Mouse (Mus musculus) ovary, postnatal 14 days (tissue): ENCODE results near the gene Zfp599.
"Not testable (repeated sequence)": the region's sequence is repeated elsewhere in the genome, so short reads cannot be mapped to it uniquely, and the experiment has no call there.

Experiments
- DNase-seq: peaks from one replicate; pipeline ENCODE4 v3.0.0; 2022; ENCODE audit warnings: low spot score

Zfp599 gene

DNA sequence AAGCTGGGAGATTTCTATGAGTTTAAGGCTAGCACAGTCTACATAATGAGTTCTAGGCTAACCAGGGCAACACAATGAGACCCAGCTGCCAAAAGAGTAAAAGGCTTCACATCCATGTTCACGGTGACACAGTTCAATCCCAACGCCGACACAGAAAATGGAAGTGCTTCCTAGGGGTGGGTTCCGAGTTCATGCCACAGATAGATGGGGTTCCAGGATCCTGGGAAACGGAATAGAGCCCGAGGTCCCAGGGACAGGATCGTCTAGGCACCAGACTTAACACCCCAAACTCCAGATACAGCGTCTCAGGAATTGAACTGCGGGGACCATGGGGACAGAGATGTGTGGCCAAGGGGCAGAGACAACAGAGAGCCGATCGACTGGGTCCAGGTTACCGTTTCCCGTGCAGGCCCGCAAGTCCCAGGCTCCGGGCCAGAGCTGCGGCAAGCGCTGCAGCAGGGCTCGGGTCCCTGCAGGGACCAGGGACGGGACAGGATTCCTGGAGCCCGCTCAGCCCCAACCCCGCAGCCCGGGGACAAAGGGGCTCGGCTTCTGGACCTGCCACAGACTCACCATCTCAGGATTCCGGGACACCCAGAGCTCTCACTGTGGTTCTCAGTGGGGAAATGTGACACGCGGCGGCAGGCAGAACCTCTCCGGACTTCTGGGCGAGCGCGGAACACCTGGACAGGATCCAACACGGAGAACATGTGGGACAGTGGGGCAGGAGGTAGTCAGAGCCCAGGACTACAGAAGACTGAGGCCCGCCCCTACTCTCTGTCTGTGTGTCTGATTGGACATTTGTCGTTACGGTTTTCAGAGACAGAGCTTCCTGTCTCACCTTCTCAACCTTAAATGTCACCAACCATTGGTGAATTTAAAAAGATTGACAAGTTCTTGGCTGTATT lies at the start of gene Zfp599:
Gene Zfp599, minus strand, starts transcription at position 712 of the 908 bp plus-strand sequence.
- peak; percentile 36 for DNase-seq

- DNase-seq = not testable (repeated sequence)
These were observed 48.2 kb upstream of the Zfp599 start for GRCm38 (mm10) chr9:22307920-22308262.

- peak; percentile 87 for DNase-seq
These were observed 47.6 kb upstream of the Zfp599 start, which contains the start of gene Zfp810 for GRCm38 (mm10) chr9:22307156-22307919. Gene Zfp810, minus strand, starts transcription at chr9:22307648.

DNA sequence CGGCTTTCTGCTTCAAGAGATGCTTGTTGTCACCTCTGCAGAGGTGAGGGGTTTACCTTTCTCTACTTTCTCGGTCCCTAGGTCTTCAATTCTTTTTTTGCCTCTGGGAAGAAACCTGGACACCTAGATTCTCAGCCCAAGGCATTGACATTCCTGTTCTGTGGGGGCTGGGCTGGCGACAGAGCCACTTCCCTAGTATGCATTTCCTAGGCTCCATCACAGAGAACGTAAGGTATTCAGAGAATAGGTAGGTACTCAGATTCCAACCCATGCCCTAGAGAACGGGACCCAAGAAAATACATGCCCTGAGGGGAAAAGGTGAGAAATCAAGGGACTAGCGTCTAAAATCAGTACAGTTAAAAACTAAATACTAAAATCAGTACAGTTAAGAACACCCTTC lies 47.0 kb upstream of the Zfp599 start:
- no peak for DNase-seq

DNA sequence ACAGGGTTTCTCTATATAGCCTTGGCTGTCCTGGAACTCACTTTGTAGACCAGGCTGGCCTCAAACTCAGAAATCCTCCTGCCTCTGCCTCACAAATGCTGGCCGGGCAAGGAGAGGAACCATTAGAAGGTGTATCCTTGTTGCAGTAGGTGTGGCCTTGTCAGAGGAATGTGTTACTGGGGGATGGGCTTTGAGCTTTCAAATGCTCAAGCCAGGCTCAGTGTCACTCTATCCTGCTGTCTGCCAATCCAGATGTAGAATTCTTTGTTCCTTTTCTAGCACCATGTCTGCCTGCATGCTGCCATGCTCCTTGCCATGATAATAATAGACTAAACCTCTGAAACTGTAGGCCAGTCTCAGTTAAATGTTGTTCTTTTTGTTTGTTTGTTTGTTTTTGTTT lies 42.5 kb upstream of the Zfp599 start:
- DNase-seq = no peak

DNA sequence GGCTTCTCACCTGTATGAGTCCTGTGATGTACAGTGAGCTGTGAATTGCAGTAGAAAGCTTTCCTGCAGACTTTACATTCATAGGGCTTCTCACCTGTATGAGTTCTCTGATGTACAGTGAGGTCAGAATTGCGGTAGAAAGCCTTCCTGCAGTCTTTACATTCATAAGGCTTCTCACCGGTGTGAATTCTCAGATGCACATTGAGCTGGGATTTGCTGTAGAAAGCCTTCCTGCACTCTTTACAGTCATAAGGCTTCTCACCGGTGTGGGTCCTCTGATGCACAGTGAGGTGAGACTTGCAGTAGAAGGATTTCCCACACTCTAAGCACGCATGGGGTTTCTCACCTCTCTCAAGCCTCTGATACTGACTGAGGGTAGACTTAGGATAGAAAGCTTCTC lies 19.0 kb upstream of the Zfp599 start:
- no peak for DNase-seq

DNA sequence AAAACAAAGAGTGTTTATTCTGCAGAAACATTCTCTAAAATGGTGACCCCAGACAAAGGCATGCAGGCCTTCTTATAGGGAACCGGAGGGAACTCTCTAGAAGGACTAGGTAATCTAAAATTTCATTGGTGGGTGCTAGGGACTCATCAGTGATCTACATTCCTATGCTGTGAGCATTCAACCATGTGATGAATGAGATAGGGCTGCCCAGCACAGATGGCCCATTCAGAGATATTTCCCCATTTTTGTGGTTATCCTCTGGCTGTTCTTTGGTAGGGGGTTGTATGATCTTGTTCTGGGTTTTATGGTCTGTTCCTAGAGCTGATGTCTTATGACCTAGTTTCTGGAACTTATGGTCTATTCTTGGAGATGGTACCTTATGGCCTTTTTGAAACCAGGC lies 9.2 kb upstream of the Zfp599 start:
- no peak for DNase-seq

DNA sequence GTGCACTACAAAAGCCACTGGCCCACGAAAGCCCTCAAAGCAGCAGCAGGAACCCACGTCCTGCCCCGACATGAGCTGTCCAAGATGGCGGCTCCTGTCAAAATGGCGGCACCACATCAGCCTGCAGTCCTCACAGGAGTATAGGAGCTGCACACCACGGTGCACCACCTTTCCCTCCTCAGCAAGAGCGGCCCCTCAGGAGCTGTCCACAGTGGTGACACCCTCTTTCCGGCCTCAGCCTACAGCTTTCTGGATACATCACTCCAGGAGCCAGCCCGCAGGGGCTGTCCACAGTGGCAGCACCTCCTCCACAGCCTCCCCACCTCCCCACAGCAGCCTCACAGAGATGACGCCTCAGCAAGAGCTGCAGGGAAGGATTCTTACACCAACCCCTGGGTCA lies 2.9 kb upstream of the Zfp599 start:
- DNase-seq = no peak

- DNase-seq = no peak
These were observed 1.9 kb upstream of the Zfp599 start for GRCm38 (mm10) chr9:22261594-22261993.

GRCm38 (mm10) chr9:22260092-22260422 lies 362 bp upstream of the Zfp599 start:
- DNase-seq = no peak

DNA sequence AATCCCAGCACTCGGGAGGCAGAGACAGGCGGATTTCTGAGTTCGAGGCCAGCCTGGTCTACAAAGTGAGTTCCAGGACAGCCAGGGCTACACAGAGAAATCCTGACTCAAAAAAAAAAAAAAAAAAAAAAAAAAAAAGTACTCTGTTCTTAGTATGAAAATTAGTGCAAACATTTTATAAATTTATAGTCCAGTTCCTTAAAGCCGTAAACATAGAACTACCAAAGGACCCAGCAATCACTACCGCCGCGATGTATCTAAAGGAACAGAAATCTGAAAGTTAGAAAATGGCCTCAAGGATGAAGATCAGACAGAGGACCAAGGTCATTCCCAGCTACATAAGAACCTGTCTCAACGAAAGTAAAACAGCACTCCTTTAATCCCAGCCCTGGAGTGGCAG lies 911 bp downstream of the Zfp599 start:
- no peak for DNase-seq

DNA sequence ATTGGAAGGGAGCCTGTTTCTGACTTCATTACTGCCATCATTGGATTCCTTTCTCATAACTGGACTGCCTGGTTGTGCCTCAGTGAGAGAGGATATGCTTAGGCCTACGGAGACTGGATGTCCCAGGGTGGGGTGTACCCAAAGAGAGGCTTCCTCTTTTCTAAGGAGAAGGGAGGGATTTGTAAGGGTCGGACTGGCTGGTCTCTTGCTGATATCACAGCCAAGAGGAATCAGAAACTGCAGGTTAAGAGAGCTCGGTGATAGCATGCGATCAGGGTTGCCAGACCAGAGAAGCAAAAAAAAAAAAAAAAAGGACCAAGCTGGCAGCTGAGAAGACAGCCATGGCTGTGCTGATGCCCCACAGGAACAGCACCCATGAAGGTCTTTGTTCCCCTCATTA lies 3.1 kb downstream of the Zfp599 start:
- no peak for DNase-seq

GRCm38 (mm10) chr9:22244242-22244641 lies 15.5 kb downstream of the Zfp599 start:
- DNase-seq = no peak

DNA sequence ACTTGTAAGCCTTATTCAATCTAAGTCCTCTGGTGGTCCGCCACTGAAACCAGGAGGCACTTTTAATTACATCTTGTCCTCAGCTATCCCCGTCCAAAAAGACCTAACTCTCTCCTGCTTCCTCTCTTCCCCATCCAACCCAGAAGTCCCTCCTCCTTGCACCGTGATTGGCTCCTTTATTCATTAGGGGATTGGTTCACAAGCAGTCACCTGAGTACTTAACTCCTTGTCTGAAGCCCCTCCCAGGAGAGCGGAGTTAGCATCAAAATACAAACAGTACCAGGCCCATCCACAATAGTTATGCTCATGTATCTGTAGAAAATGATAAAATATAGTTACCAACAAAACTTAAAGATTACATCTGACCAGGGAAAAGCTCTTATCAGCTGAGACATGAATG lies 19.7 kb downstream of the Zfp599 start:
- DNase-seq = no peak

DNA sequence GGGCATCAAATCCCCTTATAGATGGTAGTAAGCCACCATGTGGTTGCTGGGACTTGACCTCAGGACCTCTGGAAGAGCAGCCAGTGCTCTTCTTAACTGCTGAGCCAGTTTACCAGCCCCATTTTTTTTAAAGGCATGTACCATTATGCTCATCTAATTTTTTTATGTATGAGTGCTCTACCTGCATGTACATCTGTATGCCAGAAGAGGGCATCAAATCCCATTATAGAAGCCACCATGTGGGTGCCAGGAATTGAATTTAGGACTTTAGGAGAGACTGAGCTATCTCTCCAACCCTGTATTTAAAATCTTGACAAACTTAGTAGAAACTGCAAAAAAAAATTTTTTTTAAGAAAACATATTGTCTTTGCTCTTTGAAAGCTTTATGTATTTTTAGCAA lies 29.1 kb downstream of the Zfp599 start:
- DNase-seq = no peak

- DNase-seq = no peak
These were observed 29.6 kb downstream of the Zfp599 start for GRCm38 (mm10) chr9:22230061-22230460.

- no peak for DNase-seq
These were observed 30.2 kb downstream of the Zfp599 start for GRCm38 (mm10) chr9:22229386-22230026.

DNA sequence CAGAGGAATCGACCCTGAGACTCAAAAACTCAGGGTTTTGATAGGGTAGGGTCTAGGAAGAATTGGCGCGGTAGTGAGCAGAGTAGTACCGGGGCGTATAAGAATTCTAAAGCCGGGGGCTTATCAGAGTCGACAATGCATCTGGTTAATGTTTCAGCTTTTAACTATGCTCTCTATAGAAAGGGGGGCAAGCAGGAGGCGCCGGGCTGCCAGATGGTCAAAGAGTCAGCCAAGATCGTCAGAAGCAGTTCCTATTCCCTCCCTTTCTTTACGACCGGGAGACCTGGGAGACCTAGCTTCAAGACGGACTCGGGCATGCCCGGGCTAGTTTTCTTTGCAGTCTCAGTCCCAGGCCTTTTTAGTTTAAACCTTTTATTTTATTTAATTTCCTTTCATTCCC lies 32.8 kb downstream of the Zfp599 start:
- DNase-seq = no peak

DNA sequence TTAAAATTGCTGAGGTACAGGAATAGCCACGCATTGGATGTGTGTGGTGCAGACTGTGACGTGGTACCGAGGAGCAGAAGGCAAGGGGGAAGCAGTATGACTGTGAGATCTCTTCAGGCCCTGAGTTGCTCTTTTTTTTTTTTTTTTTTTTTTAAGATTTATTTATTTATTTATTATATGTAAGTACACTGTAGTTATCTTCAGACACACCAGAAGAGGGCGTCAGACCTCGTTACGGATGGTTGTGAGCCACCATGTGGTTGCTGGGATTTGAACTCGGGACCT lies 33.4 kb downstream of the Zfp599 start:
- not testable (repeated sequence) for DNase-seq

- DNase-seq = peak; percentile 100
These were observed 33.9 kb downstream of the Zfp599 start, which contains the start of gene Zfp809 for GRCm38 (mm10) chr9:22225581-22226388. Gene Zfp809, plus strand, starts transcription at chr9:22225714.

GRCm38 (mm10) chr9:22224536-22225503 lies 34.9 kb downstream of the Zfp599 start:
- DNase-seq = no peak
